Mouse (Mus musculus): ENCODE measurements around the gene Lipe. TPM values are rescaled to one million over a fixed set of nuclear protein-coding genes. Genes with fewer than 3 reads are reported as not detected.

Lipe gene
- polyA plus RNA-seq, 1 experiment from 2014 or later: 10.6 TPM

DNA sequence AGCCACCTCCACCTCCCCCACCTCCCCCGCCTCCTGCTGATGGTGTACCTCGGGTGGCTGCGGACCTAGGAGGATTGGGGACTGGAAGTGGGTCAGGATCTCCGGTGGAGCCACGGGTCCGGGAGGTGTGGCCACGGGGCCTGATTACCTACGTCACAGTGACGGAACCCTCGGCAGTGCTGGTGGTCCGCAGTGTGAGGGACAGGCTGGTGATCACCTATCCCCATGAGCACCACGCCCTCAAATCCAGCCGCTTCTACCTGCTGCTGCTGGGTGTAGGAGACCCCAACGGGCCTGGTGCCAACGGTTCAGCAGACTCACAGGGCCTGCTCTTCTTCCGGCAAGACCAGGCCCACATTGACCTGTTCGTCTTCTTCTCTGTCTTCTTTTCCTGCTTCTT is 34.9 kb downstream of the Lipe start:
- WGBS: 93% methylated on average over 17 of the region's 17 CpGs
- Histone ChIP-seq H3K4me2 (ENCODE audit: low read depth, low read length) (no peak overlapping the region), H3K36me3 (ENCODE audit: control insufficient read depth, insufficient read depth, low read length) (no peaks in the 10 kb centered on the region), H3K4me1 (ENCODE audit: control insufficient read depth, insufficient read depth, low read length) (peaks cover 5% of the 10 kb centered on the region), H3K9me3 (replicated peaks; ENCODE audit: control insufficient read depth, low read length) (no peaks in the 10 kb centered on the region), H3K27me3 (ENCODE audit: control insufficient read depth, insufficient read depth, low read length) (peaks cover 20% of the 10 kb centered on the region), H3K4me3 (replicated peaks; ENCODE audit: low read length) (no peak overlapping the region), H3K9ac (ENCODE audit: low read length) (no peak overlapping the region), H3K27ac (ENCODE audit: low read length) (no peak overlapping the region)
- ATAC-seq (ENCODE audit: insufficient read depth, low FRiP score): no peak

DNA sequence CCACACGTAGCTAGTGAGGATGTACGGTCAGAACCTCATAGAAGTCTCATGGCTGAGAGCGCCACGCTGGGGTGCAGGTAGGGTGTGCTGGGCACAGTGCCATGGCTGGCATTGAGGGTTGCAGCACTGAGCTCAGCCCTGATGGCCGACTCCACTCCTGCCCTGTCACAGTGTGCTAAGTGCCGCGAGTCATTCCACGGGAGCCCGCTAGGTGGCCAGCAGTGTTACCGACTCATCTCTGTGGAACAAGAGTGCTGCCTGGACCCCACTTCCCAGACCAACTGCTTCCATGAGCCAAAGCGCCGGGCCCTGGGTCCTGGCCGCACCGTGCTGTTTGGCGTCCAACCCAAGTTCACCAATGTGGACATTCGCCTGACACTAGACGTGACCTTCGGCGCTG is 35.4 kb downstream of the Lipe start:
- Histone ChIP-seq H3K4me2 (ENCODE audit: low read depth, low read length) (no peak overlapping the region), H3K4me3 (replicated peaks; ENCODE audit: low read length) (no peak overlapping the region), H3K9me3 (replicated peaks; ENCODE audit: control insufficient read depth, low read length) (no peaks in the 10 kb centered on the region), H3K4me1 (ENCODE audit: control insufficient read depth, insufficient read depth, low read length) (peaks cover 5% of the 10 kb centered on the region), H3K36me3 (ENCODE audit: control insufficient read depth, insufficient read depth, low read length) (no peaks in the 10 kb centered on the region), H3K27ac (ENCODE audit: low read length) (no peak overlapping the region), H3K27me3 (ENCODE audit: control insufficient read depth, insufficient read depth, low read length) (peaks cover 16% of the 10 kb centered on the region), H3K9ac (ENCODE audit: low read length) (no peak overlapping the region)
- 82% methylated on average over 19 of the region's 19 CpGs for WGBS
- no peak for ATAC-seq (ENCODE audit: insufficient read depth, low FRiP score)

DNA sequence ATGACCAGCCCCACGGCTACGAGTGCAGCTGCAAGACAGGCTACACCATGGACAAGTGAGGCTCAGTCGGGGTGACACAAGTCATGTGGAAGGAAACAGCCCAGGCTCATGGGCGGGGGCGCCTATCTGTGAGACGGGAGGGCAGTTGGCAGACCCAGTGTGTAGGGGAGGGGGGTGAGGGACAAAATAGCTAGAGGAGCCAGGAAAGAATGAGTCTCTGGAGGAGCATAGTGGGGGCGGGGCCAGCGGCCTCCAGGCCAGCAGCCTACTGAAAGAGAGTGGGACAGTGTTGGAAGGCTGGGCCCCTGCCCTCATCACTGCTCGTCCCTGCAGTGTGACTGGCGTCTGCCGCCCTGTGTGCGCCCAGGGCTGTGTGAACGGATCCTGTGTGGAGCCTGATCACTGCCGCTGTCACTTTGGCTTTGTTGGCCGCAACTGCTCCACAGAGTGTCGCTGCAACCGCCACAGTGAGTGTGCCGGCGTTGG is 39.7 kb downstream of the Lipe start:
- H3K9me3 ChIP-seq (replicated peaks; ENCODE audit: control insufficient read depth, low read length): no peaks in the 10 kb centered on the region

DNA sequence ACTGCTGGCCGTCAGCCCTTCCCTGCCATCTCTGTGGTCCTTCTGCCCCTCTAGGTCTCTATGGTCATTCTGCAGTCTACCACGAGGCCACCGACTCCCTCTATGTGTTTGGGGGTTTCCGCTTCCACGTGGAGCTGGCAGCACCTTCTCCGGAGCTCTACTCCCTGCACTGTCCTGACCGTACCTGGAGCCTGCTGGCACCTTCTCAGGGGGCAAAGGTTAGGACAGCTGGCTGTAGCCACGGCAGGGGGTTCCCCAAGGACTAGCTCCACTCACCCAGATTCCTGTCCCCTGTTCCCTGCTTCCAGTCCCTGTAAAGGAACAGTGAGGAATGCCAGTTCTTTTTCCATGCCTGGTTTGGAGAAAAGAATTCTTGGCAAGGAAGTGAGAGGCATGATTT is 49.6 kb downstream of the Lipe start:
- ATAC-seq (ENCODE audit: insufficient read depth, low FRiP score): no peak
- H3K4me3 ChIP-seq (replicated peaks; ENCODE audit: low read length): no peak overlapping the region
- H3K4me2 ChIP-seq (ENCODE audit: low read depth, low read length): no peak overlapping the region
- H3K27ac ChIP-seq (ENCODE audit: low read length): no peak overlapping the region
- 84% methylated on average over 8 of the region's 8 CpGs for WGBS
- H3K36me3 ChIP-seq (ENCODE audit: control insufficient read depth, insufficient read depth, low read length): peaks cover 27% of the 10 kb centered on the region
- H3K9me3 ChIP-seq (replicated peaks; ENCODE audit: control insufficient read depth, low read length): peaks cover 5% of the 10 kb centered on the region; the same call in 1 of the 2 replicates
- no peak overlapping the region for H3K9ac ChIP-seq (ENCODE audit: low read length)
- H3K4me1 ChIP-seq (ENCODE audit: control insufficient read depth, insufficient read depth, low read length): no peaks in the 10 kb centered on the region
- H3K27me3 ChIP-seq (ENCODE audit: control insufficient read depth, insufficient read depth, low read length): no peaks in the 10 kb centered on the region

More for the DNA sequence above, 39.7 kb downstream of the Lipe start:
- no peak overlapping the region for H3K9ac ChIP-seq (ENCODE audit: low read length)
- H3K4me2 ChIP-seq (ENCODE audit: low read depth, low read length): no peak overlapping the region
- H3K4me1 ChIP-seq (ENCODE audit: control insufficient read depth, insufficient read depth, low read length): no peaks in the 10 kb centered on the region
- H3K36me3 ChIP-seq (ENCODE audit: control insufficient read depth, insufficient read depth, low read length): no peaks in the 10 kb centered on the region
- WGBS: 76% methylated on average over 19 of the region's 19 CpGs
- no peak overlapping the region for H3K4me3 ChIP-seq (replicated peaks; ENCODE audit: low read length)
- H3K27ac ChIP-seq (ENCODE audit: low read length): no peak overlapping the region
- peak; percentile 31; the same call in 1 of the 2 replicates for ATAC-seq (ENCODE audit: insufficient read depth, low FRiP score)
- H3K27me3 ChIP-seq (ENCODE audit: control insufficient read depth, insufficient read depth, low read length): no peaks in the 10 kb centered on the region

DNA sequence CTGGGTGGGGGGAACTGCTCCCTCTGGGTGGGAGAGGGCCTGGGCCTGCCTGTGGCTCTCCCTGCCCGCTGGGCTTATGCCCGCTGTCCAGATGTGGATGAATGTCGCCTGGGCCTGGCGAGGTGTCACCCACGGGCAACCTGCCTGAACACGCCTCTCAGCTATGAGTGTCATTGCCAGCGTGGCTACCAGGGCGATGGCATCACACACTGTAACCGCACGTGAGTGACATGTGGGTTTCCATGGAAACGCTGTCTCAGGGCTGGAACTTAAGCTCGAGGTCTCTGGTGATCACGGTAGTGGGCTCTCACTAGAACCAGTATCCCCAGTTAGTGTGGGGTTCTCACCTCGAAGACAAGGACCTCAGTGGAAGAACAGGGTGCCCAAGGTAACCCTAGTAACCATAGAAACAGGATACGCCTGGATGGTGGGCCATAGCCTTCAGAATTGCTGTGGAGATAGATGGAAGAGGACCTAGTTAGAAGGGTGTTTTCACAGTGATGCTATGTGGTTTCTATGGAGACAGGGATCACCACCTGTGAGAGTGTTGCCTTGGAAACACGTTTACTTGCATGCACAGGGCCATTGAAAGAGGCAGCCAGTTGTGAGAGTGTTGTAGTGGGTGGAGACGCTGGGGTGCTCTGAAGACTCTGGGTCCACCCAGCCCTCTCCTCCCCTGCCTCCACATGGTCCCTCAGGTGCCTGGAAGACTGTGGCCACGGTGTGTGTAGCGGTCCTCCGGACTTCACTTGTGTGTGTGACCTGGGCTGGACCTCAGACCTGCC is 57.3 kb downstream of the Lipe start:
- WGBS: 82% methylated on average over 20 of the region's 20 CpGs
- H3K27ac ChIP-seq (ENCODE audit: low read length): no peak overlapping the region

DNA sequence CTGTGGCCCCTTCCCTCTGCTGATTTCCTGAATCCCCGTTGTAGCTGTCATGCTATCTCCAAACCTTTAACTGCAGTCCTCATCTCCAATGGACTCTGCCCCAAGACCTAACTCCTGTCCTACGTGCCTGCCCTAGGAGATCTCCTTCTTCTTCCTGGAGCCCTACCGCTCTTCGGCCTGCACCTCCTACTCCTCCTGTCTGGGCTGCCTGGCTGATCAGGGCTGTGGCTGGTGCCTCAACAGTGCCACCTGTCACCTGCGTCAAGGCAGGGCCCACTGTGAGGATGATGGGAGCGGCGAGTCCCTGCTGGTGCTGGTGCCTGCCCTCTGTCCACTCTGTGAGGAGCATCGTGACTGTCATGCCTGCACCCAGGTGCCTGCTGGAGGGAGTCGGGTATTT is 59.2 kb downstream of the Lipe start:
- Histone ChIP-seq H3K4me3 (replicated peaks; ENCODE audit: low read length) (no peak overlapping the region), H3K27me3 (ENCODE audit: control insufficient read depth, insufficient read depth, low read length) (no peaks in the 10 kb centered on the region), H3K9me3 (replicated peaks; ENCODE audit: control insufficient read depth, low read length) (no peaks in the 10 kb centered on the region), H3K36me3 (ENCODE audit: control insufficient read depth, insufficient read depth, low read length) (no peaks in the 10 kb centered on the region; the same call in 1 of the 2 replicates), H3K4me1 (ENCODE audit: control insufficient read depth, insufficient read depth, low read length) (no peaks in the 10 kb centered on the region), H3K4me2 (ENCODE audit: low read depth, low read length) (no peak overlapping the region), H3K9ac (ENCODE audit: low read length) (no peak overlapping the region), H3K27ac (ENCODE audit: low read length) (no peak overlapping the region)
- WGBS: 85% methylated on average over 9 of the region's 9 CpGs
- no peak for ATAC-seq (ENCODE audit: insufficient read depth, low FRiP score)

More for the DNA sequence above, 57.3 kb downstream of the Lipe start:
- Histone ChIP-seq H3K27me3 (ENCODE audit: control insufficient read depth, insufficient read depth, low read length) (no peaks in the 10 kb centered on the region), H3K4me3 (replicated peaks; ENCODE audit: low read length) (no peak overlapping the region), H3K4me2 (ENCODE audit: low read depth, low read length) (no peak overlapping the region), H3K9ac (ENCODE audit: low read length) (no peak overlapping the region), H3K9me3 (replicated peaks; ENCODE audit: control insufficient read depth, low read length) (no peaks in the 10 kb centered on the region), H3K36me3 (ENCODE audit: control insufficient read depth, insufficient read depth, low read length) (no peaks in the 10 kb centered on the region; the same call in 1 of the 2 replicates), H3K4me1 (ENCODE audit: control insufficient read depth, insufficient read depth, low read length) (no peaks in the 10 kb centered on the region)
- no peak for ATAC-seq (ENCODE audit: insufficient read depth, low FRiP score)

DNA sequence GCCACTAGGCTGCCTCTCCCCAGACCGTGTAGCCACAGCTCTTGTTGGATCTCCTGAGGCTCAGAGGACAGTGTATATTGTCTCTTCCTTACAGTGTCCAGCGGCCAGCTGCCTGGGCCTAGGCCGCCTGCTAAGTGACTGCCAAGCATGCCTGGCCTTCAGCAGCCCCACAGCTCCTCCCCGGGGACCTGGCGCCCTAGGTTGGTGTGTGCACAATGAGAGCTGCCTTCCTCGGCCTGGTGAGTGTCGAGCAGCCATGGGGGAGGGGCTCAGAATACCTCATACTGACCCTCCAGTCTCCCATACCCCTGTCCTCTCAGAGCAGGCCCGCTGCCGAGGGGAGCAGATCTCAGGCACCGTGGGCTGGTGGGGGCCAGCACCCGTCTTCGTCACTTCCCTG is 64.0 kb downstream of the Lipe start:
- ATAC-seq (ENCODE audit: insufficient read depth, low FRiP score): no peak
- no peaks in the 10 kb centered on the region for H3K9me3 ChIP-seq (replicated peaks; ENCODE audit: control insufficient read depth, low read length)
- H3K9ac ChIP-seq (ENCODE audit: low read length): no peak overlapping the region
- H3K27ac ChIP-seq (ENCODE audit: low read length): no peak overlapping the region
- no peaks in the 10 kb centered on the region for H3K27me3 ChIP-seq (ENCODE audit: control insufficient read depth, insufficient read depth, low read length)
- 87% methylated on average over 12 of the region's 12 CpGs for WGBS
- H3K36me3 ChIP-seq (ENCODE audit: control insufficient read depth, insufficient read depth, low read length): no peaks in the 10 kb centered on the region; the same call in 1 of the 2 replicates
- no peaks in the 10 kb centered on the region for H3K4me1 ChIP-seq (ENCODE audit: control insufficient read depth, insufficient read depth, low read length)
- H3K4me2 ChIP-seq (ENCODE audit: low read depth, low read length): no peak overlapping the region
- H3K4me3 ChIP-seq (replicated peaks; ENCODE audit: low read length): no peak overlapping the region

DNA sequence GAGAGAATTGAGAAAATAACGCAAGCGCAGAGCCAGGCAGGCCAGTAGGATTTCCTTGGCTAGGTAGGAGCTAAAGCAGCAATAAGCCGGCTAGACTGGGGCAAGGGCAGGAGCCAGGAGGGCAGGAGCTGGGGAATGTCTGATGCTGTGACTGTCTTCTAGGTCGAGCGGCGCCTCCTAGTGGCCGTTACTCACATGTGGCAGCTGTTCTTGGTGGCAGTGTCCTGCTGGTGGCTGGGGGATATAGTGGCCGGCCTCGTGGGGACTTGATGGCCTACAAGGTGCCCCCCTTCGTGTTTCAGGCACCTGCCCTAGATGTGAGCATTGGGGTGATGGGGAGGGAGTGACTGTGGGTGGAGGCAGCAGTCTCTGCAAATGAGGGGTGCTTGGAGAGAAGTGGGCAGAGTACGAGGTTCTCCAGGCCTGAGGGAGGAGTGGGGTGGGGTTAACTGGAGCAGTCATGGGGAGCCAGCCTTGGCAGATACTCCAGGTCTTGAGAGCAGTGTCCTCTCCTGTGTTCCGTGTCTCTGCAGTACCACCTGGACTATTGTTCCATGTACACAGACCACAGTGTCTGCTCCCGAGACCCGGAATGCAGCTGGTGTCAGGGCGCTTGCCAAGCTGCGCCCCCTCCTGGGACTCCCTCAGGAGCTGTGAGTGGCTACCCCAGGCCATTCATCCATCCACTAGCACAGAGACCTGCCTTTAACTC is 64.8 kb downstream of the Lipe start:
- 44% methylated on average over 16 of the region's 16 CpGs for WGBS
- no peaks in the 10 kb centered on the region; the same call in 1 of the 2 replicates for H3K36me3 ChIP-seq (ENCODE audit: control insufficient read depth, insufficient read depth, low read length)
- H3K9me3 ChIP-seq (replicated peaks; ENCODE audit: control insufficient read depth, low read length): no peaks in the 10 kb centered on the region
- no peaks in the 10 kb centered on the region for H3K4me1 ChIP-seq (ENCODE audit: control insufficient read depth, insufficient read depth, low read length)
- no peak overlapping the region for H3K9ac ChIP-seq (ENCODE audit: low read length)
- peak; percentile 67; the same call in 1 of the 2 replicates for ATAC-seq (ENCODE audit: insufficient read depth, low FRiP score)
- H3K27me3 ChIP-seq (ENCODE audit: control insufficient read depth, insufficient read depth, low read length): no peaks in the 10 kb centered on the region
- no peak overlapping the region for H3K4me2 ChIP-seq (ENCODE audit: low read depth, low read length)
- H3K4me3 ChIP-seq (replicated peaks; ENCODE audit: low read length): no peak overlapping the region
- no peak overlapping the region for H3K27ac ChIP-seq (ENCODE audit: low read length)

Data from stomach, embryonic 16.5 days (tissue).